Mouse (Mus musculus): Measurements from ENCODE around the gene Rasd1. TPM values are rescaled to one million over a fixed set of nuclear protein-coding genes. Genes with fewer than 3 reads are reported as not detected.

The Rasd1 gene
- polyA plus RNA-seq, 1 experiment from 2014 or later: 8.1 TPM

DNA sequence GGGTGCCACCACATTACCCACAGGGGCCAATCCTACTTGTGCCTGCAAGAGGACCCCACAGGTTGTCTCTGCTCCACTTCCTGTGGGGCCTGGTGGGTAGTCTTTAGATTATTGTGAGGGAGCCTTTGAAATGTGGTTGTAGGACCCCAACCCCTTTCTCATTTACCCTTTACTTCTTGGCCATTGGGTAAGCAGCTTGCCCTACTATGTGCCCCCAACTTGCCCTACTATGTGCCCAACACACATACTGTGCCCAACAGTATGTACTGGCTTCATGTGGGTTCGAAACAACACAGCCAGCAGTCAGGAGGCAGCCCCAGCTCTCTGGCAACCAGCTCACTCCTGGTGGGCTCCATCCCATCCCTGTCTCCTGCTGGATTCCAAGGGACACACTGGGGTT, 3.0 kb upstream of the Rasd1 start:
- H3K27ac ChIP-seq (replicated peaks in 1 of 2; ENCODE audit: control insufficient read depth in 1 of 2, insufficient read depth in 1 of 2, low read depth in 2 of 2, low read length in 2 of 2): no peak overlapping the region
- WGBS: 100% methylated on average over 1 of the region's 1 CpGs
- H3K9ac ChIP-seq (ENCODE audit: low read length): no peak overlapping the region
- peaks cover 33 to 48% of the 10 kb centered on the region in 2 experiments for H3K4me1 ChIP-seq (ENCODE audit: control insufficient read depth in 2 of 2, insufficient read depth in 2 of 2, low read length in 2 of 2)
- no peak overlapping the region for H3K4me3 ChIP-seq (ENCODE audit: control insufficient read depth in 1 of 2, insufficient read depth in 1 of 2, low read depth in 1 of 2, low read length in 2 of 2)
- no peaks in the 10 kb centered on the region for H3K27me3 ChIP-seq (ENCODE audit: control insufficient read depth, insufficient read depth, low read length)
- H3K9me3 ChIP-seq (ENCODE audit: control insufficient read depth, low read length): no peaks in the 10 kb centered on the region
- H3K4me2 ChIP-seq (ENCODE audit: low read length): no peak overlapping the region
- H3K36me3 ChIP-seq (ENCODE audit: control insufficient read depth, insufficient read depth, low read length): 0 out of 2 replicates have a peak, but pooled peaks cover under 1% of the 10 kb centered on the region
- ATAC-seq (ENCODE audit: insufficient number of reproducible peaks, insufficient read depth, low FRiP score, low read depth): no peak

DNA sequence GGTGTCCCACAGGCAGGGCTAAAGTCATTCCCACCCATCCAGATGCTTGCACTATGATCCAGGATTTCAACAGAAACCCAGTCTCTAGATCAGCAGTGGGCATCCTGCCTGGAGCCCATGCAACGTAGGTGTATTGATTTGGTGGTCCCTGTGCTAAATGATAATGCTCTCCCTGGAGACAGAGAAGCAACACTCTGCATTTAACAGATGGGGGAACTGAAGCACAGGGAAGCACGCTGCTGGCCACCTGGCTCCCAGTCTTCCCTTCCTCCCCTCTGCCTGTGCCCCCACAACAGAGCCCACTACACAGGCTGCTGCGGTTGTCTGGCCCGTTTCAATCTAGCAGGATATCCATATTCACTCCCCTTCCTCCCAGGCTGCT, 1.3 kb upstream of the Rasd1 start:
- Histone ChIP-seq H3K9ac (ENCODE audit: low read length) (no peak overlapping the region), H3K4me1 (ENCODE audit: control insufficient read depth in 2 of 2, insufficient read depth in 2 of 2, low read length in 2 of 2) (peaks cover 34 to 48% of the 10 kb centered on the region in 2 experiments), H3K36me3 (ENCODE audit: control insufficient read depth, insufficient read depth, low read length) (peaks cover 16% of the 10 kb centered on the region), H3K4me3 (ENCODE audit: control insufficient read depth in 1 of 2, insufficient read depth in 1 of 2, low read depth in 1 of 2, low read length in 2 of 2) (no peak overlapping the region), H3K27ac (replicated peaks in 1 of 2; ENCODE audit: control insufficient read depth in 1 of 2, insufficient read depth in 1 of 2, low read depth in 2 of 2, low read length in 2 of 2) (no peak overlapping the region), H3K27me3 (ENCODE audit: control insufficient read depth, insufficient read depth, low read length) (no peaks in the 10 kb centered on the region), H3K9me3 (ENCODE audit: control insufficient read depth, low read length) (no peaks in the 10 kb centered on the region), H3K4me2 (ENCODE audit: low read length) (no peak overlapping the region)
- ATAC-seq (ENCODE audit: insufficient number of reproducible peaks, insufficient read depth, low FRiP score, low read depth): no peak
- WGBS: 79% methylated on average over 4 of the region's 4 CpGs

DNA sequence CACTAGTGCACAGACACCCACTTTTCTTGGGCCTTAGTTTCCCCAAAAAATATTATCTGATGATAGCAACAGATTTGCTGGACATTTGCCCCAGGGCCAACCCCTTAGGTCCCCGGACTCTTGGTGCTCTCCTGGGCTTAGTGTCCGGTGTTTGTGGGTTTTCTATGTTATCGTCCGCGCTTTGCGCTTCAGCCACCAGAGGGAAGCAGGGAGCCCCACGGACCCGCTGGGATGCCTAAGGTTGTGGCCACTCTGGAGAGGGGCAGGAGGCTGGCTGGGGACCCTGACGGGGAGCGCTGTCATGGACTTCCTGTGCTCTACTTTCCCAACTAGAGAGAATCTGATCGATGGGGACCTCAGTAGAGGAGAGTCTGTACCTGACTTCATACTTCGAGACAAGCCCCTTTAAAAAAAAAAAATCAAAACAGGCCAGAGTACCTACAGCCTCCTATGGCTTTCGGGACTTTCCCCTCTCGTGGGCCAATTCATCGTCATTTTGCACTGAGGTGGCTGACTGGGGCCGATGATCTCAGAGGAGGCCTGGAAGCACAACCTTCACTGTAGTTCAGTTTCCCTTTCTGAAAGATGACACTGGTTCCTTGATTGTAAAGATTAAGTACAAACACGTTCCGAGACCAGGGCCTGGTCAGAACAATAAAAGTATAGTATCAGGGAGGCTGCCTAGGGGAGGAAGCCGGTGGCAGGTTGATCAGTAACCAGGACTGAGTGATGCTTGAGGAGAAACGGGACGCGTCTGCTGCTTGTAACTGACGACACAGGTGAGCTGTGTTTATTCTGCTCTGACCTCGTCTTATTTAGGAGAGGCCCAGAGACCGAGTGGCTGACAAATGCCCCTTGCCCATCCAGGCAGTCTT, 720 bp upstream of the Rasd1 start:
- WGBS: 38% methylated on average over 25 of the region's 25 CpGs
- Histone ChIP-seq H3K4me2 (ENCODE audit: low read length) (peak overlapping the region; percentile 99), H3K9ac (ENCODE audit: low read length) (peak overlapping the region; percentile 80), H3K36me3 (ENCODE audit: control insufficient read depth, insufficient read depth, low read length) (peaks cover 16% of the 10 kb centered on the region), H3K4me1 (ENCODE audit: control insufficient read depth in 2 of 2, insufficient read depth in 2 of 2, low read length in 2 of 2) (peaks cover 34 to 50% of the 10 kb centered on the region in 2 experiments), H3K27me3 (ENCODE audit: control insufficient read depth, insufficient read depth, low read length) (no peaks in the 10 kb centered on the region), H3K9me3 (ENCODE audit: control insufficient read depth, low read length) (no peaks in the 10 kb centered on the region), H3K27ac (replicated peaks in 1 of 2; ENCODE audit: control insufficient read depth in 1 of 2, insufficient read depth in 1 of 2, low read depth in 2 of 2, low read length in 2 of 2) (peak overlapping the region; percentile 20 to 83), H3K4me3 (ENCODE audit: control insufficient read depth in 1 of 2, insufficient read depth in 1 of 2, low read depth in 1 of 2, low read length in 2 of 2) (peak overlapping the region; percentile 61 to 62)
- ATAC-seq (ENCODE audit: insufficient number of reproducible peaks, insufficient read depth, low FRiP score, low read depth): peak; percentile 37; the same call in 1 of the 2 replicates

- H3K4me3 ChIP-seq (ENCODE audit: control insufficient read depth in 1 of 2, insufficient read depth in 1 of 2, low read depth in 1 of 2, low read length in 2 of 2): peak overlapping the region; percentile 61 to 62
- H3K9me3 ChIP-seq (ENCODE audit: control insufficient read depth, low read length): no peaks in the 10 kb centered on the region
- peak; percentile 25; the same call in 1 of the 2 replicates for ATAC-seq (ENCODE audit: insufficient number of reproducible peaks, insufficient read depth, low FRiP score, low read depth)
- 2% methylated on average over 33 of the region's 33 CpGs for WGBS
- peak overlapping the region; percentile 20 to 83; a peak in 3 of 4 replicates for H3K27ac ChIP-seq (replicated peaks in 1 of 2; ENCODE audit: control insufficient read depth in 1 of 2, insufficient read depth in 1 of 2, low read depth in 2 of 2, low read length in 2 of 2)
- H3K4me1 ChIP-seq (ENCODE audit: control insufficient read depth in 2 of 2, insufficient read depth in 2 of 2, low read length in 2 of 2): peaks cover 44 to 62% of the 10 kb centered on the region in 2 experiments
- H3K27me3 ChIP-seq (ENCODE audit: control insufficient read depth, insufficient read depth, low read length): no peaks in the 10 kb centered on the region
- H3K9ac ChIP-seq (ENCODE audit: low read length): peak overlapping the region; percentile 80
- peaks cover 16% of the 10 kb centered on the region for H3K36me3 ChIP-seq (ENCODE audit: control insufficient read depth, insufficient read depth, low read length)
- peak overlapping the region; percentile 99 for H3K4me2 ChIP-seq (ENCODE audit: low read length)
Measured at GRCm38 (mm10) chr11:59964163-59964758, 483 bp downstream of the Rasd1 start.

DNA sequence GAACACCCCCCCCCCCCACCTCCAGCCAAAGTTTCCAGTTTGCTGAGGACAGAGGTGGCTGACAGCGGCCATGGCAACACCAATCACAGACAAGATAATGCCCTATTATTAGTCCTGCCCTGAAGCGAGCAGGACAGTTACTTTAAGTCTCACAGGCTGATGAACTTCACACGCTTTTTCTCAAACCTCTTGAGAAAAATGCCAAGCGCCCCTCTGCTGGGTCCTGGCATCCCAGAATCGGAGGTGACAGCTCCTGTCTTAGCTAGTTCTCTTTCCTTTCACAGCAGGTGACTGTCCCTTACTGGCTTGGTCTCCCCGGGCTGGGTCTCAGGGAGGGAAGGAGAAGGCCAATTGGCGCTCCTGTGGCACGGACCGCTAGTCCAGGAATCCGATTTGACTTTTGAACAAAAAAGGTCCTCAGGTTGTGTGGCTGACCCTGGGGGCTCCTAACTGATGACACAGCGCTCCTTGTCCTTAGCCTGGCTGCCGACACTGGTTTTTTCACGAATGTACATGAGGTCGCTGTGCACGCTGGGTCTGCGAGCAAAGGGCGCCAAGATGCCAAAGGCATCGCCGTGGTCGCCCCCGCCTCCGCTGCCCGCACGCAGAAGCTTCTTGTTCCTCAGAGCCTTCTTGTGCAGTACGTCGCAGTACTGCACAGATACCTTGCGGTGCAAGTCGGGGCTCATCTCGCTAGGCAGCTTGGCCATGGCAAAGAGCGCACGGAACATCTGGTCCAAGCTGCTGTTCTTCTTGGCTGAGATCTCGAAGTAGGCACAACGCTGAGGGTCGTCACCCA, 1.2 kb downstream of the Rasd1 start:
- Histone ChIP-seq H3K27me3 (ENCODE audit: control insufficient read depth, insufficient read depth, low read length) (no peaks in the 10 kb centered on the region), H3K4me1 (ENCODE audit: control insufficient read depth in 2 of 2, insufficient read depth in 2 of 2, low read length in 2 of 2) (peaks cover 46 to 68% of the 10 kb centered on the region in 2 experiments), H3K36me3 (ENCODE audit: control insufficient read depth, insufficient read depth, low read length) (peaks cover 16% of the 10 kb centered on the region), H3K9me3 (ENCODE audit: control insufficient read depth, low read length) (no peaks in the 10 kb centered on the region), H3K9ac (ENCODE audit: low read length) (peak overlapping the region; percentile 80), H3K4me2 (ENCODE audit: low read length) (peak overlapping the region; percentile 99), H3K4me3 (ENCODE audit: control insufficient read depth in 1 of 2, insufficient read depth in 1 of 2, low read depth in 1 of 2, low read length in 2 of 2) (peak overlapping the region; percentile 61 to 62), H3K27ac (replicated peaks in 1 of 2; ENCODE audit: control insufficient read depth in 1 of 2, insufficient read depth in 1 of 2, low read depth in 2 of 2, low read length in 2 of 2) (peak overlapping the region in 1 of 2 experiments; percentile 83; a peak in 1 of 4 replicates)
- WGBS: 4% methylated on average over 34 of the region's 34 CpGs
- ATAC-seq (ENCODE audit: insufficient number of reproducible peaks, insufficient read depth, low FRiP score, low read depth): no peak

DNA sequence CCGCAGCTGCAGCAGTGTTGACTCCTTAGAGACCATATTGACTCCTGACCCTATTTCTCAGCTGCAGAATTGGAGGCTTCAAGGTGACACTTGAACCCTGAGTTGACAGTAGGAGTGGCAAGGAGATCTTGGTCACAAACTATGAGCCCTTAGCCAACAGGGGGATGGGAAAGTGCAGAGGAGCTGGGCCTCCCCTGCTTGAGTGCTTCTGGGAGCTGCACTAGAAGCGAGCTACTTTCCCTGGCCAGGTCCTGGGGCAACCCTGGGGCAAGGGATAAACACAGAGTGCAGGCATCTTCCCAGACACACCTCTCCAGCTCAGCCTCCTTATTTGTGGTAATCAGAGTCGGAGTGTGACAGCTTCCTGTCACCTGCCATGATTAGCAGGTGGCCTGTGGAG, 2.2 kb downstream of the Rasd1 start:
- Histone ChIP-seq H3K27ac (replicated peaks in 1 of 2; ENCODE audit: control insufficient read depth in 1 of 2, insufficient read depth in 1 of 2, low read depth in 2 of 2, low read length in 2 of 2) (peak overlapping the region in 1 of 2 experiments; percentile 48; a peak in 1 of 4 replicates), H3K9ac (ENCODE audit: low read length) (no peak overlapping the region), H3K4me2 (ENCODE audit: low read length) (peak overlapping the region; percentile 99; the same call in 1 of the 2 replicates), H3K27me3 (ENCODE audit: control insufficient read depth, insufficient read depth, low read length) (no peaks in the 10 kb centered on the region), H3K4me3 (ENCODE audit: control insufficient read depth in 1 of 2, insufficient read depth in 1 of 2, low read depth in 1 of 2, low read length in 2 of 2) (no peak overlapping the region), H3K4me1 (ENCODE audit: control insufficient read depth in 2 of 2, insufficient read depth in 2 of 2, low read length in 2 of 2) (peaks cover 48 to 68% of the 10 kb centered on the region in 2 experiments), H3K9me3 (ENCODE audit: control insufficient read depth, low read length) (no peaks in the 10 kb centered on the region), H3K36me3 (ENCODE audit: control insufficient read depth, insufficient read depth, low read length) (peaks cover 16% of the 10 kb centered on the region)
- WGBS: 53% methylated on average over 3 of the region's 3 CpGs
- ATAC-seq (ENCODE audit: insufficient number of reproducible peaks, insufficient read depth, low FRiP score, low read depth): no peak

- peak overlapping the region; percentile 78 to 90 for H3K27ac ChIP-seq (replicated peaks in 1 of 2; ENCODE audit: control insufficient read depth in 1 of 2, insufficient read depth in 1 of 2, low read depth in 2 of 2, low read length in 2 of 2)
- H3K36me3 ChIP-seq (ENCODE audit: control insufficient read depth, insufficient read depth, low read length): peaks cover 19% of the 10 kb centered on the region
- H3K4me1 ChIP-seq (ENCODE audit: control insufficient read depth in 2 of 2, insufficient read depth in 2 of 2, low read length in 2 of 2): peaks cover 45 to 65% of the 10 kb centered on the region in 2 experiments
- no peaks in the 10 kb centered on the region for H3K9me3 ChIP-seq (ENCODE audit: control insufficient read depth, low read length)
- no peak overlapping the region for H3K4me3 ChIP-seq (ENCODE audit: control insufficient read depth in 1 of 2, insufficient read depth in 1 of 2, low read depth in 1 of 2, low read length in 2 of 2)
- ATAC-seq (ENCODE audit: insufficient number of reproducible peaks, insufficient read depth, low FRiP score, low read depth): no peak
- H3K4me2 ChIP-seq (ENCODE audit: low read length): peak overlapping the region; percentile 8; the same call in 1 of the 2 replicates
- 47% methylated on average over 9 of the region's 9 CpGs for WGBS
- no peaks in the 10 kb centered on the region for H3K27me3 ChIP-seq (ENCODE audit: control insufficient read depth, insufficient read depth, low read length)
- peak overlapping the region; percentile 44; the same call in 1 of the 2 replicates for H3K9ac ChIP-seq (ENCODE audit: low read length)
Measured at GRCm38 (mm10) chr11:59961338-59961875, 3.3 kb downstream of the Rasd1 start.
